Mouse (Mus musculus) left cerebral cortex, adult 18-20 months (tissue): ENCODE measurements around the gene 4933405L10Rik. TPM values are rescaled to one million over a fixed set of nuclear protein-coding genes. Genes with fewer than 3 reads are reported as not detected.

Source experiments
- DNase-seq, 2 experiments: peaks; one replicate each; pipeline ENCODE4 v3.0.0; 2021 to 2022; ENCODE audit warnings: low spot score in 2 of 2, mixed read lengths in 1 of 2
- long read RNA-seq, 2 experiments: library from polyadenylated mRNA; stranded (forward); transcript quantifications; one replicate each; pipeline ENCODE4 v2.0.0; 2021
- total RNA-seq, 2 experiments: library from RNA; stranded (reverse); gene quantifications; 2 replicates each; pipeline ENCODE4 v1.2.3; 2021

4933405L10Rik gene
- total RNA-seq = under 1 TPM in 1 of 2 experiments, not detected in 1; 0.49 TPM
- long read RNA-seq, experiment 1 = 0 reads
- long read RNA-seq, experiment 2, partial matches to known transcripts = 1 of 1 reads
- long read RNA-seq, experiment 2, other reads (novel, unspliced or antisense) = 0 of 1 reads

- DNase-seq = peak; percentile 84 to 86
Observed at GRCm38 (mm10) chr8:105707498-105708403, at the start of gene 4933405L10Rik, which contains the start of gene Enkd1. TSS of gene 4933405L10Rik (plus strand) at chr8:105707655. TSS of gene Enkd1 (minus strand) at chr8:105708210.

GRCm38 (mm10) chr8:105661167-105661566 is 46.3 kb upstream of the 4933405L10Rik start:
- DNase-seq = no peak

GRCm38 (mm10) chr8:105677891-105678290 is 29.6 kb upstream of the 4933405L10Rik start:
- no peak for DNase-seq

- DNase-seq = no peak
Observed at GRCm38 (mm10) chr8:105685325-105685724, 22.1 kb upstream of the 4933405L10Rik start.

- no peak for DNase-seq
Observed at GRCm38 (mm10) chr8:105685796-105686308, 21.6 kb upstream of the 4933405L10Rik start, which contains the start of gene Carmil2. TSS of gene Carmil2 (plus strand) at chr8:105686274.

- no peak for DNase-seq
Observed at GRCm38 (mm10) chr8:105686551-105686950, 20.9 kb upstream of the 4933405L10Rik start.

- no peak for DNase-seq
Observed at GRCm38 (mm10) chr8:105687512-105687911, 19.9 kb upstream of the 4933405L10Rik start.

GRCm38 (mm10) chr8:105688242-105688752 is 19.2 kb upstream of the 4933405L10Rik start:
- no peak for DNase-seq

- no peak for DNase-seq
Observed at GRCm38 (mm10) chr8:105689256-105689982, 18.0 kb upstream of the 4933405L10Rik start.

- DNase-seq = no peak
Observed at GRCm38 (mm10) chr8:105689983-105690360, 17.5 kb upstream of the 4933405L10Rik start.

GRCm38 (mm10) chr8:105690978-105691377 is 16.5 kb upstream of the 4933405L10Rik start:
- DNase-seq = no peak

- no peak for DNase-seq
Observed at GRCm38 (mm10) chr8:105692449-105693182, 14.8 kb upstream of the 4933405L10Rik start.

- peak; percentile 75 to 86 for DNase-seq
Observed at GRCm38 (mm10) chr8:105693648-105694047, 13.8 kb upstream of the 4933405L10Rik start.

GRCm38 (mm10) chr8:105694051-105694799 is 13.2 kb upstream of the 4933405L10Rik start:
- peak; percentile 41 to 51 for DNase-seq

GRCm38 (mm10) chr8:105695080-105695780 is 12.2 kb upstream of the 4933405L10Rik start:
- DNase-seq = no peak

- no peak for DNase-seq
Observed at GRCm38 (mm10) chr8:105697196-105697780, 10.2 kb upstream of the 4933405L10Rik start.

GRCm38 (mm10) chr8:105698734-105699133 is 8.7 kb upstream of the 4933405L10Rik start:
- no peak for DNase-seq

GRCm38 (mm10) chr8:105699488-105700215 is 7.8 kb upstream of the 4933405L10Rik start:
- no peak for DNase-seq
